Mouse (Mus musculus) liver, adult 2 months (tissue): ENCODE results near the gene Abcc10.

Source experiments
- CTCF ChIP-seq: fragments of 200-500 bp; IDR thresholded peaks from 2 replicates; pipeline ENCODE4 v1.5.1; 2011; ENCODE audit warnings: low read depth, low read length, control low read depth
- POLR2A ChIP-seq: fragments of 200-500 bp; IDR thresholded peaks from 2 replicates; pipeline ENCODE4 v1.6.1; 2011; ENCODE audit warnings: low read length, control low read depth; ENCODE audit not compliant: insufficient read depth; ENCODE audit errors: extremely low read depth

DNA sequence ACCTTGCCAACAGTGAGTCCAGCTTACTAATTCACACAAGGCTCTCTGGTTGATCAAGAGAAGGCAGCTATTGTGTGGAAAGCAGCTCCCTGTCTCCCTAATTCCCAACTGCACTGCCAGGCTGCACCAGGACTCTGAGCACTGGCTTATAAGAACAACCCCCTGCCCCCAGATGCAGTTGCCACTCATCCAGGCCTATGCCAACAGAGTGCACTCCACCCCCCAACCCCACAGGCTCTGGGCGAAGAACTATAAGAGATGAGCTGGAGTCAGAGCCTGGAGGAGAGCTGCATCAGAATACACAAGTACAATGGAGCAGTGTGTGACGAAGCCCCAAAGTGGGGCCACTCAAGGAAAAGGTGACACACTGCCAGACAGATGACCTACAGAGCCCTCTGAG is 56.1 kb downstream of the Abcc10 start:
- TF ChIP-seq CTCF (no peak), POLR2A (no peak)
